Mouse (Mus musculus): ENCODE data around the gene Pja2. TPM values are rescaled to one million over a fixed set of nuclear protein-coding genes. Genes with fewer than 3 reads are reported as not detected.

Pja2 gene
- polyA plus RNA-seq (2021) = 88.4 TPM

- peak; percentile 99 for ATAC-seq
- no peaks in the 10 kb centered on the region for H3K27me3 ChIP-seq
- peak; percentile 98 for DNase-seq (ENCODE audit: low read depth, low spot score)
- no peak for TF ChIP-seq CTCF (IDR thresholded peaks at IDR 0.05)
- ChIA-PET POLR2A (no interaction called here), CTCF (no interaction called here)
- in situ Hi-C loops (cut with MboI; ENCODE audit: low pct_unique_long_range_greater_than_20kb) = no loop called here
Measured at GRCm38 (mm10) chr17:64331898-64332769, at the start of gene Pja2. Gene Pja2 (minus strand): TSS chr17:64331916.

GRCm38 (mm10) chr17:64375327-64375726 is 43.6 kb upstream of the Pja2 start:
- in situ Hi-C loops (cut with MboI; ENCODE audit: low pct_unique_long_range_greater_than_20kb) = loop anchor here (5.0 kb wide), 2 partner anchors 348 to 803 kb away; no protein-coding TSS in a partner anchor
- ATAC-seq (peak; percentile 73), DNase-seq (ENCODE audit: low read depth, low spot score) (no peak)
- POLR2A ChIA-PET = no interaction called here
- CTCF ChIA-PET = interaction anchor here (0.6 to 1.8 kb wide), 9 partner anchors 13 to 802 kb away, joined by 3 to 5 read pairs (median 3); no protein-coding TSS in a partner anchor
- no peaks in the 10 kb centered on the region for H3K27me3 ChIP-seq
- peak; percentile 95 for TF ChIP-seq CTCF (IDR thresholded peaks at IDR 0.05)

GRCm38 (mm10) chr17:64363694-64364093 is 32.0 kb upstream of the Pja2 start:
- DNase-seq (ENCODE audit: low read depth, low spot score) = peak; percentile 17
- no peaks in the 10 kb centered on the region for H3K27me3 ChIP-seq
- in situ Hi-C loops (cut with MboI; ENCODE audit: low pct_unique_long_range_greater_than_20kb) = no loop called here
- no peak for TF ChIP-seq CTCF (IDR thresholded peaks at IDR 0.05)
- ChIA-PET POLR2A (no interaction called here), CTCF (no interaction called here)
- no peak for ATAC-seq

- POLR2A ChIA-PET = no interaction called here
- no peak for DNase-seq (ENCODE audit: low read depth, low spot score)
- TF ChIP-seq CTCF (IDR thresholded peaks at IDR 0.05) = no peak
- in situ Hi-C loops (cut with MboI; ENCODE audit: low pct_unique_long_range_greater_than_20kb) = no loop called here
- ATAC-seq = no peak
- CTCF ChIA-PET = interaction anchor here (1.5 kb wide), 1 partner anchor 13 kb away, joined by 5 read pairs; no protein-coding TSS in a partner anchor
- H3K27me3 ChIP-seq = no peaks in the 10 kb centered on the region
Measured at GRCm38 (mm10) chr17:64362570-64362969, 30.9 kb upstream of the Pja2 start.

GRCm38 (mm10) chr17:64361911-64362425 is 30.3 kb upstream of the Pja2 start:
- ATAC-seq (no peak), DNase-seq (ENCODE audit: low read depth, low spot score) (no peak)
- CTCF ChIA-PET = interaction anchor here (1.5 kb wide), 1 partner anchor 13 kb away, joined by 5 read pairs; no protein-coding TSS in a partner anchor
- no peaks in the 10 kb centered on the region for H3K27me3 ChIP-seq
- TF ChIP-seq CTCF (IDR thresholded peaks at IDR 0.05) = no peak
- POLR2A ChIA-PET = no interaction called here
- in situ Hi-C loops (cut with MboI; ENCODE audit: low pct_unique_long_range_greater_than_20kb) = no loop called here

- ChIA-PET POLR2A (no interaction called here), CTCF (no interaction called here)
- in situ Hi-C loops (cut with MboI; ENCODE audit: low pct_unique_long_range_greater_than_20kb) = no loop called here
- TF ChIP-seq CTCF (IDR thresholded peaks at IDR 0.05) = no peak
- H3K27me3 ChIP-seq = no peaks in the 10 kb centered on the region
- DNase-seq (ENCODE audit: low read depth, low spot score) (no peak), ATAC-seq (no peak)
Measured at GRCm38 (mm10) chr17:64353940-64354339, 22.2 kb upstream of the Pja2 start.

GRCm38 (mm10) chr17:64346135-64346534 is 14.4 kb upstream of the Pja2 start:
- no peak for TF ChIP-seq CTCF (IDR thresholded peaks at IDR 0.05)
- ChIA-PET CTCF (no interaction called here), POLR2A (no interaction called here)
- DNase-seq (ENCODE audit: low read depth, low spot score) (no peak), ATAC-seq (no peak)
- in situ Hi-C loops (cut with MboI; ENCODE audit: low pct_unique_long_range_greater_than_20kb) = loop anchor here (10.0 kb wide), 1 partner anchor 139 kb away; no protein-coding TSS in a partner anchor
- H3K27me3 ChIP-seq = no peaks in the 10 kb centered on the region

- H3K27me3 ChIP-seq = no peaks in the 10 kb centered on the region
- POLR2A ChIA-PET = interaction anchor here (0.6 kb wide), 1 partner anchor 763 kb away, joined by 4 read pairs; no protein-coding TSS in a partner anchor
- CTCF ChIA-PET = no interaction called here
- DNase-seq (ENCODE audit: low read depth, low spot score) = no peak
- no peak for TF ChIP-seq CTCF (IDR thresholded peaks at IDR 0.05)
- no peak for ATAC-seq
- in situ Hi-C loops (cut with MboI; ENCODE audit: low pct_unique_long_range_greater_than_20kb) = loop anchor here (10.0 kb wide), 1 partner anchor 140 kb away; no protein-coding TSS in a partner anchor
Measured at GRCm38 (mm10) chr17:64344576-64345172, 13.0 kb upstream of the Pja2 start.

GRCm38 (mm10) chr17:64341698-64342097 is 10.0 kb upstream of the Pja2 start:
- DNase-seq (ENCODE audit: low read depth, low spot score) = no peak
- TF ChIP-seq CTCF (IDR thresholded peaks at IDR 0.05) = no peak
- POLR2A ChIA-PET = no interaction called here
- CTCF ChIA-PET = interaction anchor here (1.1 kb wide), 1 partner anchor 33 kb away, joined by 3 read pairs; no protein-coding TSS in a partner anchor
- in situ Hi-C loops (cut with MboI; ENCODE audit: low pct_unique_long_range_greater_than_20kb) = loop anchor here (10.0 kb wide), 1 partner anchor 143 kb away; no protein-coding TSS in a partner anchor
- no peak for ATAC-seq
- H3K27me3 ChIP-seq = no peaks in the 10 kb centered on the region

GRCm38 (mm10) chr17:64339752-64340151 is 8.0 kb upstream of the Pja2 start:
- DNase-seq (ENCODE audit: low read depth, low spot score) (no peak), ATAC-seq (no peak)
- TF ChIP-seq CTCF (IDR thresholded peaks at IDR 0.05) = no peak
- POLR2A ChIA-PET = no interaction called here
- in situ Hi-C loops (cut with MboI; ENCODE audit: low pct_unique_long_range_greater_than_20kb) = loop anchor here (10.0 kb wide), 1 partner anchor 145 kb away; no protein-coding TSS in a partner anchor
- no peaks in the 10 kb centered on the region for H3K27me3 ChIP-seq
- CTCF ChIA-PET = no interaction called here

GRCm38 (mm10) chr17:64337220-64337619 is 5.5 kb upstream of the Pja2 start:
- POLR2A ChIA-PET = no interaction called here
- no peak for ATAC-seq
- in situ Hi-C loops (cut with MboI; ENCODE audit: low pct_unique_long_range_greater_than_20kb) = no loop called here
- CTCF ChIA-PET = no interaction called here
- no peak for TF ChIP-seq CTCF (IDR thresholded peaks at IDR 0.05)
- H3K27me3 ChIP-seq = no peaks in the 10 kb centered on the region
- no peak for DNase-seq (ENCODE audit: low read depth, low spot score)

All from Patski (cell line).